Mouse (Mus musculus) urinary bladder, postnatal 36 days (tissue): ENCODE data around the gene 9130019O22Rik.

Source experiments
- DNase-seq, 2 experiments: peaks; one replicate each; pipeline ENCODE4 v3.0.0; 2022; ENCODE audit warnings: low spot score in 2 of 2, mixed read lengths in 1 of 2

9130019O22Rik gene

DNA sequence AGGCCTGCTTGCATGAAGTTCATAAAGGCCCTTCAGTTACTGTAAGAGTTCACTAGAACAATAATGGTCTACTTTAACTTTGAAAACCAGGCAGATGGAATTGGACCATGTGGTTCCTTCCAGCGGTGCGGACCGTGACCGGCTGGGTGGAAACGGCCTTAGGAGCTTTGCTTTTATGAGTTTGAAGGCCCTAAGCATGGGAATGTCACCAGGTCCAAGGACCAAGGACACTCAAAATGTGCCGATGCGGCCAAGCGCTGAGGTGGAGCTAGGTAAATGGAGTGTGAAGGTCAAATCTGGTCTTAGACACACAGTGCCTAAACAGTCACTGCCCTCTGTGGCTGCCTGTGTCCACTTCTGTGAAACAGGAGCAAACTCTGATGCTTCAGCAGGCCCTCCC, 45.6 kb downstream of the 9130019O22Rik start:
- no peak for DNase-seq

- no peak for DNase-seq
Measured at GRCm38 (mm10) chr7:127337636-127338035, 49.3 kb downstream of the 9130019O22Rik start.

- no peak for DNase-seq
Measured at GRCm38 (mm10) chr7:127335604-127336003, 51.4 kb downstream of the 9130019O22Rik start.

- DNase-seq = no peak
Measured at GRCm38 (mm10) chr7:127333240-127333639, 53.7 kb downstream of the 9130019O22Rik start.
